Mouse (Mus musculus): Measurements from ENCODE around the gene Gp1ba. TPM values are rescaled to one million over a fixed set of nuclear protein-coding genes. Genes with fewer than 3 reads are reported as not detected.

The Gp1ba gene
- total RNA-seq, 2 experiments from 2014 or later = not detected

GRCm38 (mm10) chr11:70688372-70688771 lies 49.5 kb downstream of the Gp1ba start:
- H3K4me3 ChIP-seq = peak overlapping the region; percentile 94
- H3K27ac ChIP-seq = peak overlapping the region; percentile 100
- no peak for DNase-seq (ENCODE audit: low spot score in 2 of 2)
- no peak for TF ChIP-seq CTCF (conservative IDR thresholded peaks at IDR 0.05)

DNA sequence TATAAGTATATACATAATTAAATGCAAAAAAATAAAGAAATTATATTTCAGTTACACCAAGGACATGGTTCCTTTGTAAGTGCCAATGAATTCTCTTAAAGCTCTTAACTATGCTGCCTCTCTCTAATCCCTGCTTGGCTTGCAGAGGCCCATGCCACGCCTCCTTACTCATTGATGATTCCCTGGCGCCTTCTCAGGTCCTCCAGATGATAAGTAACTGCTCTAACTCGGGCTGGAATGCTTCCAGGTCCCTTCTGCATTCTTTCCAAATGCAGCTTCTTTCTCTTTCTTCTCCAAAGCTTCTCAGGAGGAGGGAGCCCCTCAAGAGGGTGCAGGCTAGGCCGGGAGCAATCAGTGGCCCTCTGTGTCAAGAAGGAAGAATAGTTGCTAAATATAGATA lies 50.7 kb downstream of the Gp1ba start:
- no peak for TF ChIP-seq CTCF (conservative IDR thresholded peaks at IDR 0.05)
- DNase-seq (ENCODE audit: low spot score in 2 of 2) = no peak
- no peak overlapping the region for H3K4me3 ChIP-seq
- H3K27ac ChIP-seq = peak overlapping the region; percentile 100

Other genes starting within 250 kb of the Gp1ba start
- gene Pelp1, start 229.1 kb upstream of the Gp1ba start, total RNA-seq (2021) = 10 to 100 TPM; 33.2 to 40.1 TPM
- 10 to 100 TPM; 99.9 TPM for gene Arrb2, start 206.5 kb upstream of the Gp1ba start, total RNA-seq (2021)
- gene Med11, start 187.2 kb upstream of the Gp1ba start, total RNA-seq (2021) = 10 to 100 TPM; 13.5 to 15.6 TPM
- gene Zmynd15, start 179.7 kb upstream of the Gp1ba start, total RNA-seq (2021) = under 1 TPM; 0.12 to 0.72 TPM
- gene Cxcl16, start 179.1 kb upstream of the Gp1ba start, total RNA-seq (2021) = 1 to 10 TPM in 1 of 2 experiments, under 1 TPM in 1; 0.96 to 1.1 TPM
- gene Tm4sf5, start 133.9 kb upstream of the Gp1ba start, total RNA-seq (2021) = not detected
- gene Vmo1, start 124.5 kb upstream of the Gp1ba start, total RNA-seq (2021) = not detected
- not detected for gene Gltpd2, start 119.9 kb upstream of the Gp1ba start, total RNA-seq (2021)
- 100 to 1,000 TPM; 178 to 188 TPM for gene Psmb6, start 113.8 kb upstream of the Gp1ba start, total RNA-seq (2021)
- not detected for gene Gm40193, start 106.2 kb upstream of the Gp1ba start, total RNA-seq (2021)
- gene Pld2, start 99.1 kb upstream of the Gp1ba start, total RNA-seq (2021) = 10 to 100 TPM; 17.7 to 19.2 TPM
- gene Mink1, start 76.2 kb upstream of the Gp1ba start, total RNA-seq (2021) = 100 to 1,000 TPM; 505 to 510 TPM
- gene 4930544D05Rik, start 23.3 kb upstream of the Gp1ba start, total RNA-seq (2021) = under 1 TPM; 0.47 to 0.72 TPM
- not detected for gene Chrne, start 19.9 kb upstream of the Gp1ba start, total RNA-seq (2021)
- gene Rnf167, start 8.1 kb downstream of the Gp1ba start, total RNA-seq (2021) = 10 to 100 TPM; 88.8 to 99.4 TPM
- 100 to 1,000 TPM; 115 to 123 TPM for gene Slc25a11, start 8.4 kb downstream of the Gp1ba start, total RNA-seq (2021)
- 100 to 1,000 TPM; 333 to 349 TPM for gene Pfn1, start 15.5 kb downstream of the Gp1ba start, total RNA-seq (2021)
- gene Eno3, start 18.1 kb downstream of the Gp1ba start, total RNA-seq (2021) = 1 to 10 TPM; 6.6 to 7.9 TPM
- gene Spag7, start 30.3 kb downstream of the Gp1ba start, total RNA-seq (2021) = 10 to 100 TPM; 50.8 to 54.7 TPM
- gene Camta2, start 49.0 kb downstream of the Gp1ba start, total RNA-seq (2021) = 100 to 1,000 TPM; 387 to 403 TPM
- gene Inca1, start 61.0 kb downstream of the Gp1ba start, total RNA-seq (2021) = 1 to 10 TPM; 2.9 to 5.0 TPM
- 10 to 100 TPM; 76.5 to 89.8 TPM for gene Kif1c, start 61.4 kb downstream of the Gp1ba start, total RNA-seq (2021)
- 10 to 100 TPM; 23.8 TPM for gene Zfp3, start 125.1 kb downstream of the Gp1ba start, total RNA-seq (2021)
- not detected for gene Scimp, start 173.5 kb downstream of the Gp1ba start, total RNA-seq (2021)
- 100 to 1,000 TPM; 122 to 124 TPM for gene Rabep1, start 205.7 kb downstream of the Gp1ba start, total RNA-seq (2021)